Mouse (Mus musculus) right cerebral cortex, adult 2 months (tissue): ENCODE results near the gene Samd13.

ENCODE experiments used
- DNase-seq, 2 experiments: peaks; one replicate each; pipeline ENCODE4 v3.0.0; 2021 to 2022; ENCODE audit warnings: low spot score in 2 of 2

The Samd13 gene

GRCm38 (mm10) chr3:146684811-146685675 lies at the start of gene Samd13:
TSS of gene Samd13 (minus strand) at chr3:146685592.
- peak; percentile 39 to 53 for DNase-seq

DNA sequence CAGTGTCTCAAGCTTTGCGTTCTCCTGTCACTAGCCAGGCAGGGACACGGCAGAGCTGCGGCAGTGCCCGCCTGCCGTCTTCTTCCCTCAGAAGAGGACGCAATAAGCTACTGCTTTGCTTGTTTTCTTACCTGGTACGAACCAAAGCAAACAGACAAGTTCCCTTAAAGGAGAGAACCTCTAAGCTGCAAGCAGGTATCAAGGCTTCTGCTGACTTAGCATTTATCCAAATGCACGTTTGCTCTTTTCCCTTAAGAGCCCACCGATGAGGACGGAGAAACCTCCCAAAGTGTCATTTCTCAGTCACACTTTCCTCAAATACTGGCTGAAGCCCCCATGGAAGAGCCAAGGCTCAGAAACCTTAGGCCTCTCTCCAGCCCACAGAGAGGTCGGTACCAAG lies 46.1 kb upstream of the Samd13 start:
- no peak for DNase-seq

DNA sequence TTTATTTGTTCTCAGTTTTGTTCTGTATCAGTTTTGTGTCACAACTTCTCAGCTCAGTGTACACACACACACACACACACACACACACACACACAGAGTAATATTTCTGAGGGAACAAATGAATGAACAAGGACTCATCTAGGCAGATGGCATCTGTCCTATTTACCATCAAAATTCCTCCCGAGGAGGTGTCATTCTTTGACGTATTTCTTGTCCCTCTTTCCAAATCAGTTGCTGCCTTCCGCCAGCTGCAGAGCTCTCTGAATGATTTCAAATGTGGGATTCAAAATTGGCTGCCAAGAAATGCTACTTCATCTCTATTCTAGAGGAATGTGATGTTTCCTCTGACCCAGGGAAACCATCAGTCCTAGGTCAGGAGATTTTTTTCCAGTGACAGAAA lies 37.6 kb upstream of the Samd13 start:
- DNase-seq, result peak in 1 of 2 experiments; percentile 50

DNA sequence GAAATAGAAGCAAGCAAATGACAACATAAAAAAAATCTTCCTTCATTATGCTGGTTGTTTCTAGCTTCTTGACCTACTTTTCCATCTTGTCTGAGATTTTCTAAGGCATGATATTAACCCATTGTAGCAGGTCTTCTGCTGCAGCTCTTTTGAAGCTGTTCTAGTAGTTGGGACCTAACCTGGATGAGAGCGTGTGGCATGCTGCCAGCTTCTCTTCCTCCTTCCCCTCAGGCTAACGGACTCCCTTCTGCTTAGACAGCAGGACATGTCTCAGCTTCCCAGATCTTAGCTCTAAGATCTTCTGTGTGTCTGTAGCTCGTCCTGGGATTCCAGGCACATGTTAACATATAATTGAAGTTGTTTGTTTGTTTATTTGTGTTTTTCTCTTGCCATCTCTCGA lies 34.3 kb upstream of the Samd13 start:
- DNase-seq, result no peak

DNA sequence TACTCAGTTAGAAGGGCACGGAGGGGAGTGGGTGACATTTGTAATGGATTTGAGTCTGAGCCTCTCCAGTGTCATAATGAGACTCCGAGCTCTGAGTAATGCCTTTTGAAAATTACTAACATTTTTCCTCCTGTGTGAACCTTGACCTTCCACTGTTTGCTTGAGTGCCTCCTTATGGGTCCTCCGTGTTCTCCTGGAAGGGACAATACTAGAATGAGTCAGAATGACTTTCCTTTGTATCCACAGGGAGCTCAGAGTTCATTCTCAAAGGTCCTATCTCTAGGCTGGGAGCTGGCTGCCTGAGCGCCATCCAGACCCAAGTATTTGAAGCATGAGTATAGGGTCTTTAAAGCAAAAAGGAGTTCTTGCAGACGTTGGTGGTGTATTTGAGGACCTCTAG lies 32.9 kb upstream of the Samd13 start:
- no peak for DNase-seq

DNA sequence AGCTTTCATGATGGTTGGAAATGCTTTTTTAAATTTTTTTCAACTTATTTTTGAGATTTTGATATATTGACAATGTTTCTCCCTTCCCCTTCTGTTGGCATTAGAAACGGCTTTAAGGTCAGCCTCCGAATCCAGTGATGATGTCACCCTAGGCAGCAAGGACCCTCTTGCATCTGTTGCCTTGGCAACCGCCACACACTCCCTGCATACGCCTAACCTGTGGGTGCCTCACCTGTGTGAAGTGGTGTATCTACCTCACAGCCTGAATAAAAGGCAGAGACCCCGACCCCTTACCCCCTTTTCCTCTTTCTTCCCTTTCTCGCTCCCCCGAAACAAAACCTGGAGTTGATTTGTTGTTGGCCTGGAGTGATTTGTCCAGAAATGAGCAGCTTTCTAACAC lies 26.9 kb upstream of the Samd13 start:
- no peak for DNase-seq

DNA sequence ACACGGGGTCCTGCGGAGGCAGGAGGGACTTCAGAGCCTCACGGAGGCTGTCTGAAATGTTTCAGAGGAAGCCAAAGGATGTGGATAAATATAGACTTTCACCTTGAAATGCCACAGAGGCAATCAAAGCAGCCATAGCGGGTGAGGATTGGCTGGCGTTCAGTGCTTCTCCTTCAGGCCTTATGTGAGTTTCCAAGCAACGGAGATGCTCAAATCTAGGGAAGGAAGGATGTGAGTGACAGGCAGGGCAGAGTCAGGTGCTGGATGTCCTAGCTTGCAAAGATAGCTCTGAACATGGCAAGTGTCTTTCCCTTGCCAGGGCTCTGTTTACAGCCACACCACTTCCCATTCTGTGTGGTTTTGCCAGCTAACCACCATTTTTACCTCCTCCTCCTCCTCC lies 26.2 kb upstream of the Samd13 start:
- DNase-seq, result no peak

GRCm38 (mm10) chr3:146711084-146711483 lies 25.7 kb upstream of the Samd13 start:
- DNase-seq, result no peak

DNA sequence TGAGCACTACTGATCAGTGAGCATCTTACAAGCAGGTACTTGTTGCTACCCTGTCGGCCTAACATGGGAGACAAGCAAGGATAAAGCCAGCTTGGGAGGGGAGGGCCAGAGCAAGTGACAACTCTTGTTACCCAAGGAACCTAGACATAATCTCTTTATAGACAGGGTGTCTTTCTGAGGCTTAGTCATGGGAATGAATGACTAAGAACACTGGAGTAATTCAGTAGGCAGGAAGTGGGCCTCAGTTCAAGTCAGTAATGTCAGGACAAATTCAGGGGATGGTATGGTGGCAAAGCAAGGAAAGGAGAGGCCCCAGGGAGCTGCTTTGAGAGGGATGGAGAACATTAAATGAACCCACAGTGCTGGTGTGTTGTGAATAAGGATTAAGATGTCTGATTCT lies 23.7 kb upstream of the Samd13 start:
- no peak for DNase-seq

DNA sequence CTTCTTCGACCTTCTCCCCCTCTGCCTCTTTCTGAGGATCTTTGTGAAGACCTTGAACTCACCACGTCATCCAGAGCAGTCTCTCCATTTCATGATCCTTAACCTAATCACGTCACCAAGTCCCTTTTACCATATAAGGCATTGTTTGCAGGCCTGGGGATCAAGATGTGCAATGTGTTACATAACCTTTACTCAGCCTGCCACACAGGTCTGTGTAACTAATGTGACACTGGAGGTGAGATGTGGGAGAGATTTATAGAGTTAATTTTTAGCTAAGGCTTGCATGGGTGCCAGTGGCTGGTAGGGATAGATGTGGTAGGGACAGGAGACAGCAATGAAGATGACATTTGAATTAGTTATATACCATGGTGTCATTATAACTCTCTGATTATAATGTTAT lies 23.0 kb upstream of the Samd13 start:
- no peak for DNase-seq

GRCm38 (mm10) chr3:146704099-146704498 lies 18.7 kb upstream of the Samd13 start:
- DNase-seq, result no peak

DNA sequence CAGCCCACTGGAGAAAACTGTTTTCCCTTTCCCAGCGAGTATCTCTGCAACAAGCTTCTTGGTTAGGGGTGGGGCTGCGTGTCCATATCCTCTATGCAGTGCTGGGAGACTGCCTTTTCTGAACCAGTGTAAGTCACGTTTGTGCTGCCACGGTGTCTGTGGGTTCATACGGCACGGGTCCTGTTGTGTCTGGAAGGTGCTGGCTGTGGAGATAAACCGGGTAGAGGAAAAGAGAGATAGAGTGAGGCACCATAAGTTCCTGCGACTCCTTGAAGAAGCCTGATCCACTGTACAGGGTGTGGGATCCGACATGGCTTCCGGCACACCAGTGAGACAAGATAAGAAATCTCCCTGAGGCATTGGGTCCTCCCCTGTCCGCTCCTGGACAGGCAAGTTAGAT lies 14.7 kb upstream of the Samd13 start:
- no peak for DNase-seq

GRCm38 (mm10) chr3:146698982-146699381 lies 13.6 kb upstream of the Samd13 start:
- DNase-seq, result peak in 1 of 2 experiments; percentile 36

- no peak for DNase-seq
These were observed 7.2 kb upstream of the Samd13 start for GRCm38 (mm10) chr3:146692547-146692946.

GRCm38 (mm10) chr3:146687121-146687725 lies 1.8 kb upstream of the Samd13 start:
- DNase-seq, result peak in 1 of 2 experiments; percentile 28

- DNase-seq, result no peak
These were observed 1.0 kb upstream of the Samd13 start for GRCm38 (mm10) chr3:146686428-146686827.

- no peak for DNase-seq
These were observed 2.3 kb downstream of the Samd13 start for GRCm38 (mm10) chr3:146683095-146683494.

DNA sequence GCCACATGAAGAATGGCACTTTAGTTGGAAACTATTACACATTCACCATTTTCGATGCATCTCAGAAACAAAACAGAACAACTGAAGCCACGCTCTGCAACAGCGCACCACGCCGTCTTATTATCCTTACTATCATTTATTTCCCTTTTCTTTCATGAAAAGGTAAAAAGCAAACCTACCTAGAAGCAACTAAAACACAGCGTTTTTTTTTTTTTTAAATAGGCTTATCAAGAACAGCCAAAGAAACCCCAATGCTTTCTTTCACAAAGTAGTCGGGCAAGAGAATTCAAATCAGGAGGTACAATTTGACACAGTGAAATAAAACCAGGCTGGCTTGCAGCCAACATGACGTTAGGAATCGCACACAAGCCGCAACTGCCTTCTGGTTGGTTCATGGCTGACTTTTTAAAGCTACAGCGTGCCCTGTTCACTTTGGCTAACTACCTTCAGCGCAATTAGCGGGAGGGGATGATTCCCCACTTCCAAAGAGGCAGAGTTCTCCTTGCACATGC lies 3.2 kb downstream of the Samd13 start:
- peak; percentile 77 for DNase-seq

- DNase-seq, result no peak
These were observed 3.7 kb downstream of the Samd13 start for GRCm38 (mm10) chr3:146681696-146682095.

- no peak for DNase-seq
These were observed 4.8 kb downstream of the Samd13 start for GRCm38 (mm10) chr3:146680625-146681024.

- DNase-seq, result no peak
These were observed 5.7 kb downstream of the Samd13 start for GRCm38 (mm10) chr3:146679646-146680045.

DNA sequence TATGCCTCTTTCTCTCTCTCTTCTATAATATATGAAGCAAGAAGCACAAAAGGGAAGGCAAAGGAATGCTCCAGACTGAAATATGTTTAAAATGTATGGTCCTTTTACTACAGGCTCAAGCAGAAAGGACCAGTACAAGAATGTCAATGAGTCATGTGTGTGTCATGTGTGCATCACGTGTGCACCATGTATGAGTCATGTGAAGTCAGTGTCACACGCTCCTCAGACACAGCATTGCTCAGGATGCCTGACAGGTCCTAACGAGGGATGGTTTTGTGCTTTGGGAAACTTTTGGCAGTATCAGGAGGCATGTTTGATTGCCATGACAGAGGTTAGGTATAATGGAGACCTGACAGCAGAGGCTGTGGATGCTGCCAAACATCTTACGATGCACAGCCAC lies 9.2 kb downstream of the Samd13 start:
- DNase-seq, result no peak

DNA sequence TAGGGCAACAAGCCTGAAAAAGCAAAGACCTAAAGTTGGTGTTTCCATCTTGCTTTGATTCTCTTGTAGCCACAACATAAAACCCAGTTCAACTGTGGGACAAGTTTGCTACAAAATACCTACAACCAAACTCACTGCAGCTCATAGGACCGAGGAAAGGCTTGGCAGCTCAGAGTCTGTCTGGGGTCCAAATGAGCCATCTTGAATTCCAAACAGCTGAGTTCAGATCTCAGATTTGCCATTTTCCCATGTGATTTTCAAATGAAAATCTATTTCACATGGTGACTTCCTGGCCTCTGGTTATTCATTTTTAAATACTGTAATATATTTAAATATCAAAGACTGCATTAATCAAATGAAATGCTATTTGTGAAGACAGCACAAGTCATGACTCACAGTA lies 10.3 kb downstream of the Samd13 start:
- no peak for DNase-seq
